Mouse (Mus musculus): ENCODE data around the gene Trex2. TPM values are rescaled to one million over a fixed set of nuclear protein-coding genes. Genes with fewer than 3 reads are reported as not detected.
A peak's percentile ranks its signal among the peaks of the same experiment; 100 is the strongest.

The Trex2 gene
- total and polyA plus RNA-seq, 3 experiments = not detected

DNA sequence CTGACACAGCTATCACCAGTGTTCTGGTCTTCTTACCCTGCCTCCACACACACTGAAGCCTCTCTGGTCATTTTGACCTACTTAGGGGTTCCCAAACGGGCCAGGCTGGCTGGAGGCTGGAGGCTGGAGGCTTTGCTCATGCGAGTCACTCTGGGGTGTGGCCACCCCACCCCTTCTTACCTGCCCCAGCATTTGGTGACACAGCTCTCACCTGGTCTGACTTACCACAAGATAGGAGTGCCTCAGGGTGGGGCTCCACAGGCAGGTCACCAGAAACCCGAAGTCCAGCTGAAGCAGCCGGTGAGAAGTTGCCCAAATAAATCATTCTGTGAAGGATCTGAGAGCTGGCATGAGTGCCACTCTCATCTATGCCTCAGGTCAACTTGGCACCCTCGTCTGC, 2.3 kb downstream of the Trex2 start:
- no peak for DNase-seq (ENCODE audit: low read depth, low spot score)
- no peak overlapping the region for H3K27ac ChIP-seq (ENCODE audit: control insufficient read depth, low read depth, low read length)
- TF ChIP-seq MYC (IDR thresholded peaks at IDR 0.05; ENCODE audit: low read depth, low read length) (no peak), GATA1 (IDR thresholded peaks at IDR 0.05; ENCODE audit: low read depth, low read length) (no peak), USF2 (IDR thresholded peaks at IDR 0.05; ENCODE audit: borderline replicate concordance in 1 of 2, insufficient read depth in 1 of 2, low read depth in 1 of 2, low read length in 2 of 2) (no peak), USF1 (IDR thresholded peaks at IDR 0.05; ENCODE audit: low read depth, low read length) (no peak)
- H3K9me3 ChIP-seq (replicated peaks; ENCODE audit: insufficient read depth, low read length) = no peaks in the 10 kb centered on the region
- H3K27me3 ChIP-seq (ENCODE audit: control insufficient read depth in 1 of 2, insufficient read depth in 2 of 2, low read length in 2 of 2) = no peaks in the 10 kb centered on the region; a peak in 1 of 4 replicates
- no peaks in the 10 kb centered on the region for H3K36me3 ChIP-seq (ENCODE audit: control insufficient read depth in 1 of 2, insufficient read depth in 2 of 2, low read length in 2 of 2)
- H3K79me2 ChIP-seq (ENCODE audit: control insufficient read depth, insufficient read depth, low read length, poor library complexity) = no peaks in the 10 kb centered on the region
- no peak overlapping the region for H3K4me3 ChIP-seq (ENCODE audit: control insufficient read depth in 1 of 2, insufficient read depth in 1 of 2, low read depth in 2 of 2, low read length in 2 of 2)
- H3K4me1 ChIP-seq (ENCODE audit: control insufficient read depth in 1 of 2, insufficient read depth in 2 of 2, low read length in 2 of 2) = no peaks in the 10 kb centered on the region
- H3K9ac ChIP-seq (ENCODE audit: control insufficient read depth, low read depth, low read length, poor library complexity, severe bottlenecking) = no peak overlapping the region

DNA sequence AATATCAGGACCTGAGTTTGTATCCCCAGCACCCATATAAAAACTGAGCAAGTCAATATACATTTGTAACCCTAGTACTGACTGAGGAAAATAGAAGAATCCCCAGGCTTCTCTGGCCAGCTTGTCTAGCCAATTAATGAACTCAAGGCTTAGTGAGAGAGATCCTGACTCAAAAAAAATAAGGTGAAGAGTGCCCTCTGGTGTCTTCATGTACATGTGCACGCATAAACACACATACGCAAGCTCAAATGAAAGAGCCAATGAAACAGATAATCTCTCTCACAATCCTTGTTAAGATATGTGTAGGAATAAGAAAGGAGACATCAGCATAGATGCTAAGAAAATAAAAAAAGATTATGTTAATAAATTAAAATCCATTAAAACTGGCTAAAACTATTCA, 5.1 kb downstream of the Trex2 start:
- Histone ChIP-seq H3K36me3 (ENCODE audit: control insufficient read depth in 1 of 2, insufficient read depth in 2 of 2, low read length in 2 of 2) (no peaks in the 10 kb centered on the region), H3K27me3 (ENCODE audit: control insufficient read depth in 1 of 2, insufficient read depth in 2 of 2, low read length in 2 of 2) (no peaks in the 10 kb centered on the region; a peak in 1 of 4 replicates), H3K4me1 (ENCODE audit: control insufficient read depth in 1 of 2, insufficient read depth in 2 of 2, low read length in 2 of 2) (no peaks in the 10 kb centered on the region), H3K4me3 (ENCODE audit: control insufficient read depth in 1 of 2, insufficient read depth in 1 of 2, low read depth in 2 of 2, low read length in 2 of 2) (no peak overlapping the region), H3K9me3 (replicated peaks; ENCODE audit: insufficient read depth, low read length) (no peaks in the 10 kb centered on the region), H3K27ac (ENCODE audit: control insufficient read depth, low read depth, low read length) (no peak overlapping the region), H3K9ac (ENCODE audit: control insufficient read depth, low read depth, low read length, poor library complexity, severe bottlenecking) (no peak overlapping the region), H3K79me2 (ENCODE audit: control insufficient read depth, insufficient read depth, low read length, poor library complexity) (no peaks in the 10 kb centered on the region)
- no peak for TF ChIP-seq CHD2 (IDR thresholded peaks at IDR 0.05; ENCODE audit: low read length)
- TF ChIP-seq ETS1 (IDR thresholded peaks at IDR 0.05; ENCODE audit: low read depth, low read length) = no peak
- 0 out of 2 replicates have a peak, but pooled peaks have one; percentile 32 for TF ChIP-seq MYC (IDR thresholded peaks at IDR 0.05; ENCODE audit: low read depth, low read length)
- TF ChIP-seq ZC3H11A (IDR thresholded peaks at IDR 0.05; ENCODE audit: low read depth, low read length) = peak; percentile 79
- no peak for TF ChIP-seq RCOR1 (IDR thresholded peaks at IDR 0.05; ENCODE audit: low read depth, low read length)
- TF ChIP-seq HCFC1 (IDR thresholded peaks at IDR 0.05; ENCODE audit: low read depth, low read length) = no peak
- TF ChIP-seq RAD21 (IDR thresholded peaks at IDR 0.05; ENCODE audit: low read depth, low read length) = peak; percentile 74
- TF ChIP-seq POLR2AphosphoS5 (IDR thresholded peaks at IDR 0.05; ENCODE audit: borderline replicate concordance, low read depth, low read length) = no peak
- no peak for TF ChIP-seq TAL1 (IDR thresholded peaks at IDR 0.05; ENCODE audit: low read length)
- no peak for TF ChIP-seq SIN3A (IDR thresholded peaks at IDR 0.05; ENCODE audit: low read length)
- peak; percentile 78 for TF ChIP-seq SMC3 (IDR thresholded peaks at IDR 0.05; ENCODE audit: low read depth, low read length)
- no peak for TF ChIP-seq UBTF (IDR thresholded peaks at IDR 0.05; ENCODE audit: borderline replicate concordance, insufficient read depth, low read depth, low read length)
- TF ChIP-seq MAZ (IDR thresholded peaks at IDR 0.05; ENCODE audit: low read depth, low read length) = no peak
- TF ChIP-seq POLR2AphosphoS2 (IDR thresholded peaks at IDR 0.05; ENCODE audit: low read length) = no peak
- TF ChIP-seq NELFE (IDR thresholded peaks at IDR 0.05; ENCODE audit: low read depth, low read length) = no peak
- no peak for TF ChIP-seq JUND (IDR thresholded peaks at IDR 0.05; ENCODE audit: low read depth, low read length)
- TF ChIP-seq CTCF (IDR thresholded peaks at IDR 0.05 in 2 of 3, conservative IDR thresholded peaks at IDR 0.05 in 1 of 3; ENCODE audit: control insufficient read depth in 1 of 3, insufficient read depth in 1 of 3, low read depth in 2 of 3, low read length in 3 of 3, poor library complexity in 1 of 3, severe bottlenecking in 1 of 3) = peak in 1 of 3 experiments; percentile 66; a peak in 3 of 6 replicates
- DNase-seq (ENCODE audit: low read depth, low spot score) = peak; percentile 44
